Mouse (Mus musculus): ENCODE results near the gene Cbfb.
A peak's percentile ranks its signal among the peaks of the same experiment; 100 is the strongest.

Cbfb gene

GRCm38 (mm10) chr8:105237442-105238142 is 67.1 kb downstream of the Cbfb start:
- no peak for DNase-seq (ENCODE audit: inconsistent age in 2 of 2, low spot score in 1 of 2)

- no peak for DNase-seq (ENCODE audit: inconsistent age in 2 of 2, low spot score in 1 of 2)
Observed at GRCm38 (mm10) chr8:105241016-105241415, 70.5 kb downstream of the Cbfb start.

- no peak for DNase-seq (ENCODE audit: inconsistent age in 2 of 2, low spot score in 1 of 2)
Observed at GRCm38 (mm10) chr8:105251954-105252353, 81.5 kb downstream of the Cbfb start.

- no peak for DNase-seq (ENCODE audit: inconsistent age in 2 of 2, low spot score in 1 of 2)
Observed at GRCm38 (mm10) chr8:105252680-105253537, 82.4 kb downstream of the Cbfb start.

- DNase-seq (ENCODE audit: inconsistent age in 2 of 2, low spot score in 1 of 2) = no peak
Observed at GRCm38 (mm10) chr8:105253766-105254151, 83.3 kb downstream of the Cbfb start.

- DNase-seq (ENCODE audit: inconsistent age in 2 of 2, low spot score in 1 of 2) = peak; percentile 88 to 95
Observed at GRCm38 (mm10) chr8:105254152-105254965, 83.9 kb downstream of the Cbfb start.

GRCm38 (mm10) chr8:105254966-105255350 is 84.5 kb downstream of the Cbfb start, which contains the start of gene B3gnt9:
TSS of gene B3gnt9 (minus strand) at chr8:105255153.
- DNase-seq (ENCODE audit: inconsistent age in 2 of 2, low spot score in 1 of 2) = peak; percentile 59 to 77

GRCm38 (mm10) chr8:105257318-105258114 is 87.0 kb downstream of the Cbfb start:
- DNase-seq (ENCODE audit: inconsistent age in 2 of 2, low spot score in 1 of 2) = peak in 1 of 2 experiments; percentile 16

GRCm38 (mm10) chr8:105258911-105259720 is 88.6 kb downstream of the Cbfb start:
- peak; percentile 18 to 44 for DNase-seq (ENCODE audit: inconsistent age in 2 of 2, low spot score in 1 of 2)

- peak; percentile 77 to 92 for DNase-seq (ENCODE audit: inconsistent age in 2 of 2, low spot score in 1 of 2)
Observed at GRCm38 (mm10) chr8:105259721-105260320, 89.3 kb downstream of the Cbfb start.

- DNase-seq (ENCODE audit: inconsistent age in 2 of 2, low spot score in 1 of 2) = no peak
Observed at GRCm38 (mm10) chr8:105260371-105261099, 90.1 kb downstream of the Cbfb start.

- no peak for DNase-seq (ENCODE audit: inconsistent age in 2 of 2, low spot score in 1 of 2)
Observed at GRCm38 (mm10) chr8:105261326-105261980, 91.0 kb downstream of the Cbfb start.

GRCm38 (mm10) chr8:105263244-105263912 is 92.9 kb downstream of the Cbfb start:
- DNase-seq (ENCODE audit: inconsistent age in 2 of 2, low spot score in 1 of 2) = no peak

GRCm38 (mm10) chr8:105264024-105264982 is 93.8 kb downstream of the Cbfb start, which contains the start of the genes Tradd and Fbxl8:
TSS of gene Tradd (minus strand) at chr8:105264609.
TSS of gene Fbxl8 (plus strand) at chr8:105264648.
- DNase-seq (ENCODE audit: inconsistent age in 2 of 2, low spot score in 1 of 2) = peak; percentile 88 to 94

- peak; percentile 20 to 62 for DNase-seq (ENCODE audit: inconsistent age in 2 of 2, low spot score in 1 of 2)
Observed at GRCm38 (mm10) chr8:105265128-105265527, 94.7 kb downstream of the Cbfb start.

- peak in 1 of 2 experiments; percentile 8 for DNase-seq (ENCODE audit: inconsistent age in 2 of 2, low spot score in 1 of 2)
Observed at GRCm38 (mm10) chr8:105266775-105267174, 96.3 kb downstream of the Cbfb start.

All from adrenal gland, adult (tissue).